Mouse (Mus musculus) midbrain, embryonic 11.5 days (tissue): ENCODE measurements around the gene Agpat2. TPM values are rescaled to one million over a fixed set of nuclear protein-coding genes. Genes with fewer than 3 reads are reported as not detected.

Source experiments
- ATAC-seq: fragments of 200-750 bp; cut with Nextera tagmentation; 2 replicates; pipeline ENCODE4 v1.8.0; 2017; ENCODE audit warnings: moderate TSS enrichment, moderate library complexity; ENCODE audit not compliant: low FRiP score
- DNase-seq: peaks from one replicate; pipeline ENCODE4 v3.0.0; 2015; ENCODE audit warnings: low spot score; ENCODE audit errors: missing footprints
- H3K27ac ChIP-seq: fragments of 300-500 bp; sonication (generic); 2 replicates; pipeline ENCODE4 v1.5.1; 2014; ENCODE audit warnings: low read depth, low read length
- H3K27me3 ChIP-seq: fragments of 300-500 bp; sonication (generic); 2 replicates; pipeline ENCODE4 v1.6.1; 2014; ENCODE audit warnings: mild to moderate bottlenecking, low read length, moderate library complexity, mixed read lengths; ENCODE audit not compliant: control insufficient read depth, insufficient read depth
- H3K36me3 ChIP-seq: fragments of 300-500 bp; sonication (generic); 2 replicates; pipeline ENCODE4 v1.6.1; 2014; ENCODE audit warnings: mild to moderate bottlenecking, low read length, moderate library complexity, mixed read lengths; ENCODE audit not compliant: control insufficient read depth, insufficient read depth
- H3K4me1 ChIP-seq: fragments of 300-500 bp; sonication (generic); 2 replicates; pipeline ENCODE4 v1.6.1; 2014; ENCODE audit warnings: low read length; ENCODE audit not compliant: control insufficient read depth, insufficient read depth
- H3K4me2 ChIP-seq: fragments of 300-500 bp; sonication (generic); 2 replicates; pipeline ENCODE4 v1.6.1; 2014; ENCODE audit warnings: mild to moderate bottlenecking, moderate library complexity
- H3K4me3 ChIP-seq: fragments of 300-500 bp; sonication (generic); 2 replicates; pipeline ENCODE4 v1.5.1; 2014; ENCODE audit warnings: low read depth, low read length
- H3K9ac ChIP-seq: fragments of 300-500 bp; sonication (generic); 2 replicates; pipeline ENCODE4 v1.6.1; 2014; ENCODE audit warnings: low read length
- H3K9me3 ChIP-seq: fragments of 300-500 bp; sonication (generic); 2 replicates; pipeline ENCODE4 v1.6.1; 2016; ENCODE audit warnings: low read length; ENCODE audit not compliant: control insufficient read depth
- WGBS: fragments of 180-500 bp; shearing (Covaris S2); extraction: QIAGEN DNeasy Blood & Tissue Kit; methylation state at CpG from one replicate; pipeline ENCODE4 v1.1.7; 2014; 5-methylcytosine and 5-hydroxymethylcytosine counted together
- polyA plus RNA-seq: library from polyadenylated mRNA; unstranded; fragments of >200 nt; fragmentation: Nextera tagmentation; extraction: Ambion mirVana; gene quantifications from 2 replicates; pipeline ENCODE4 v1.2.1, GENCODE M21; 2014

The Agpat2 gene
- polyA plus RNA-seq, 1 experiment from 2014 or later = 8.2 TPM

GRCm38 (mm10) chr2:26637316-26637932 is 33.2 kb upstream of the Agpat2 start:
- Histone ChIP-seq H3K4me2 (no peak overlapping the region), H3K27ac (no peak overlapping the region), H3K4me1 (peaks cover 16% of the 10 kb centered on the region), H3K36me3 (peaks cover 27% of the 10 kb centered on the region), H3K4me3 (no peak overlapping the region), H3K27me3 (no peaks in the 10 kb centered on the region), H3K9me3 (no peaks in the 10 kb centered on the region), H3K9ac (no peak overlapping the region)
- DNase-seq (no peak), ATAC-seq (no peak)
- 85% methylated on average over 4 of the region's 4 CpGs for WGBS

GRCm38 (mm10) chr2:26636325-26636635 is 32.1 kb upstream of the Agpat2 start:
- Histone ChIP-seq H3K27ac (no peak overlapping the region), H3K9me3 (no peaks in the 10 kb centered on the region), H3K9ac (no peak overlapping the region), H3K4me3 (no peak overlapping the region), H3K4me1 (peaks cover 16% of the 10 kb centered on the region), H3K27me3 (no peaks in the 10 kb centered on the region), H3K36me3 (peaks cover 27% of the 10 kb centered on the region), H3K4me2 (no peak overlapping the region)
- ATAC-seq (no peak), DNase-seq (no peak)
- WGBS = 57% methylated on average over 2 of the region's 2 CpGs

- 67% methylated on average over 21 of the region's 21 CpGs for WGBS
- no peak overlapping the region for H3K4me2 ChIP-seq
- DNase-seq = peak; percentile 90
- H3K27me3 ChIP-seq = no peaks in the 10 kb centered on the region
- no peaks in the 10 kb centered on the region for H3K9me3 ChIP-seq
- no peak overlapping the region for H3K4me3 ChIP-seq
- H3K9ac ChIP-seq = no peak overlapping the region
- H3K4me1 ChIP-seq = peaks cover 16% of the 10 kb centered on the region
- H3K27ac ChIP-seq = no peak overlapping the region
- peaks cover 27% of the 10 kb centered on the region for H3K36me3 ChIP-seq
- ATAC-seq = no peak
These were observed 31.5 kb upstream of the Agpat2 start for GRCm38 (mm10) chr2:26635489-26636324.

- no peak for ATAC-seq
- H3K27me3 ChIP-seq = no peaks in the 10 kb centered on the region
- no peak overlapping the region for H3K9ac ChIP-seq
- H3K27ac ChIP-seq = peak overlapping the region; percentile 16; the same call in 1 of the 2 replicates
- H3K4me3 ChIP-seq = no peak overlapping the region
- H3K4me1 ChIP-seq = peaks cover 19% of the 10 kb centered on the region
- DNase-seq = no peak
- 74% methylated on average over 12 of the region's 12 CpGs for WGBS
- peaks cover 27% of the 10 kb centered on the region for H3K36me3 ChIP-seq
- no peaks in the 10 kb centered on the region for H3K9me3 ChIP-seq
- no peak overlapping the region for H3K4me2 ChIP-seq
These were observed 30.6 kb upstream of the Agpat2 start for GRCm38 (mm10) chr2:26634629-26635488.

- 70% methylated on average over 4 of the region's 4 CpGs for WGBS
- H3K4me2 ChIP-seq = no peak overlapping the region
- H3K4me1 ChIP-seq = peaks cover 20% of the 10 kb centered on the region
- H3K27me3 ChIP-seq = no peaks in the 10 kb centered on the region
- H3K36me3 ChIP-seq = peaks cover 27% of the 10 kb centered on the region
- ATAC-seq = no peak
- H3K9ac ChIP-seq = no peak overlapping the region
- H3K27ac ChIP-seq = no peak overlapping the region
- H3K9me3 ChIP-seq = no peaks in the 10 kb centered on the region
- no peak for DNase-seq
- H3K4me3 ChIP-seq = no peak overlapping the region
These were observed 29.8 kb upstream of the Agpat2 start for GRCm38 (mm10) chr2:26633953-26634530.

- peaks cover 14% of the 10 kb centered on the region for H3K4me1 ChIP-seq
- no peak overlapping the region for H3K27ac ChIP-seq
These were observed 28.6 kb upstream of the Agpat2 start for GRCm38 (mm10) chr2:26632541-26633395.

GRCm38 (mm10) chr2:26628792-26629437 is 24.7 kb upstream of the Agpat2 start:
- Histone ChIP-seq H3K4me2 (peak overlapping the region; percentile 96), H3K36me3 (no peaks in the 10 kb centered on the region), H3K9ac (peak overlapping the region; percentile 93), H3K27ac (peak overlapping the region; percentile 59), H3K27me3 (no peaks in the 10 kb centered on the region), H3K9me3 (no peaks in the 10 kb centered on the region), H3K4me1 (peaks cover 13% of the 10 kb centered on the region), H3K4me3 (peak overlapping the region; percentile 69)
- DNase-seq (peak; percentile 91), ATAC-seq (peak; percentile 74)
- WGBS = 18% methylated on average over 5 of the region's 5 CpGs

More at GRCm38 (mm10) chr2:26632541-26633395, 28.6 kb upstream of the Agpat2 start:
- Histone ChIP-seq H3K4me3 (no peak overlapping the region), H3K4me2 (no peak overlapping the region), H3K9me3 (no peaks in the 10 kb centered on the region), H3K27me3 (no peaks in the 10 kb centered on the region), H3K9ac (no peak overlapping the region), H3K36me3 (peaks cover 23% of the 10 kb centered on the region)
- DNase-seq (no peak), ATAC-seq (no peak)
- WGBS = 90% methylated on average over 16 of the region's 16 CpGs
